Mouse (Mus musculus) olfactory bulb, adult 2 months (tissue): Measurements from ENCODE around the gene AC124502.3.

Experiments used
- CTCF ChIP-seq: fragments of 200-500 bp; IDR thresholded peaks from 2 replicates; pipeline ENCODE4 v1.5.1; 2012; ENCODE audit warnings: low read depth, mild to moderate bottlenecking, low read length, moderate library complexity; ENCODE audit not compliant: insufficient read depth
- POLR2A ChIP-seq: fragments of 200-500 bp; IDR thresholded peaks from 2 replicates; pipeline ENCODE4 v1.6.1; 2012; ENCODE audit warnings: mild to moderate bottlenecking, low read depth, low read length, moderate library complexity; ENCODE audit not compliant: insufficient read depth

DNA sequence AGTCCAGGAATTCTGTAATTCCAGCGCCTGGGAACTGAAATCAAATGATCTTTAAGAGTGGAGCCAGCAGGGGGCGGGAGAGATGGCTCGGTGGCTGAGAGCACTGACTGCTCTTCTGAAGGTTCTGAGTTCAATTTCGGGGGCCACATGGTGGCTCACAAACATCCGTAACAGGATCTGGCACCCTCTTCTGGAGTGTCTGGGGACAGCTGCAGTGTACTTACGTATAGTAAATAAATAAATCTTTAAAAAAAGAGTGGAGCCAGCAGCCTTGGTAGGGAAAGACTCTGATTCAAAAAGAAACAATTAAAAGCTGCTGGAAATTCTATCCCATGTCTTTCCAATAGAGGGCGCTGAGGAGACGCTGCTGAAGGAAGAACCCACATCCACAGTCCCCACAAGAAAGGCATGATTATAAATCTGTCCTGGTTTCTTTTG lies 23.7 kb upstream of the AC124502.3 start:
- TF ChIP-seq CTCF: peak; percentile 34; the same call in 1 of the 2 replicates
- TF ChIP-seq POLR2A: no peak
